Mouse (Mus musculus) testis, postnatal 14 days (tissue): ENCODE results near the gene Itgam.
A peak's percentile ranks its signal among the peaks of the same experiment; 100 is the strongest.
"Not testable (repeated sequence)": the region's sequence is repeated elsewhere in the genome, so short reads cannot be mapped to it uniquely, and the experiment has no call there.

Experiments
- DNase-seq: peaks from one replicate; pipeline ENCODE4 v3.0.0; 2021; ENCODE audit warnings: low spot score

Gene Itgam

GRCm38 (mm10) chr7:128132148-128132547 is 69.7 kb downstream of the Itgam start:
- no peak for DNase-seq

GRCm38 (mm10) chr7:128133596-128133995 is 71.2 kb downstream of the Itgam start:
- no peak for DNase-seq

DNA sequence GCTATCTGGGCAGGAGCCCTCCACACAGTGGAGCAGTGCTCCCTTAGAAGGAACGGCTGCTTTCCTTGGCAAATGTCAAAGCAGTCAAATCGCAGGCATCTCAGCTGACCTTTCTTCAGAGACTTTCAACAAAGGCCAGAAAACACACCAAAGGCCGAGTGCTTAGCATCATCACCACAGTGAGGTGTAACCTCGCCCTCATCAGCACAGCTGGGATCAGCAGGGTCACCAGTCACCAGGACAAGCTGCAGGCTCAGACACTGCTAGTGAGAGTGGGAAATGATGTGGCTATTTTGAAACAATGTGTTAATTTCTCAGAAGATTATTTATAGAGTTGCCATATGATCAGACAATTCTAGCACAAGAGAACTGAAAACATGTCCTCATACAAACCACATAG is 74.5 kb downstream of the Itgam start:
- no peak for DNase-seq

- no peak for DNase-seq
Measured at GRCm38 (mm10) chr7:128139611-128140010, 77.2 kb downstream of the Itgam start.

- no peak for DNase-seq
Measured at GRCm38 (mm10) chr7:128150970-128151369, 88.5 kb downstream of the Itgam start.

GRCm38 (mm10) chr7:128154076-128154475 is 91.6 kb downstream of the Itgam start, which contains the start of gene Itgad:
Itgad (plus strand) TSS chr7:128154376.
- peak; percentile 19 for DNase-seq

GRCm38 (mm10) chr7:128154924-128155323 is 92.5 kb downstream of the Itgam start:
- no peak for DNase-seq

GRCm38 (mm10) chr7:128158688-128159354 is 96.4 kb downstream of the Itgam start:
- DNase-seq, result not testable (repeated sequence)

GRCm38 (mm10) chr7:128164001-128164400 is 101.6 kb downstream of the Itgam start:
- no peak for DNase-seq

- DNase-seq, result no peak
Measured at GRCm38 (mm10) chr7:128166391-128166790, 104.0 kb downstream of the Itgam start.
